Mouse (Mus musculus) mature B cell (primary cell): ENCODE data around the gene Ranbp17.

Experiments used
- in situ Hi-C: fragments of 300-500 bp; cut with MboI; formaldehyde crosslinking; loops from 2 replicates; pipeline ENCODE4 v1.14.3; 2019

The Ranbp17 gene

DNA sequence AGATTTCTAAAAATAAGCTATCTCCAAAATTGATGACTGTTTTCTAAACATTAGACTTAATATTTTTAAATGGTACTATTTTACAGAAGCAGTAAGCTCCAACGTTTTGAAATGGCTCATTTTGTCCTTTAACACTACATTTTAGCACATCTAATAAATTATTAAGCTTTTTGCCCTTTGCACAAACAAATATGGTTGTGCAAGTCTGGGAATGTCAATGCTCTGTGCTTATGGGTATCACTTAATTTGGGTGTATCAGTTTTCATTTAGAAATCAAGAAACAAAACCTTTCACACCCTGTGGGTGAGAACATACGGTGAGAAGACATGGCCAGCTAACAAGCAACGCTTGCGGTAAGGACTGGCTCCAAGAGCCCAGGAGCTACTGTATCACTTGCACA lies 108.9 kb downstream of the Ranbp17 start:
- in situ Hi-C loops = no loop called here

DNA sequence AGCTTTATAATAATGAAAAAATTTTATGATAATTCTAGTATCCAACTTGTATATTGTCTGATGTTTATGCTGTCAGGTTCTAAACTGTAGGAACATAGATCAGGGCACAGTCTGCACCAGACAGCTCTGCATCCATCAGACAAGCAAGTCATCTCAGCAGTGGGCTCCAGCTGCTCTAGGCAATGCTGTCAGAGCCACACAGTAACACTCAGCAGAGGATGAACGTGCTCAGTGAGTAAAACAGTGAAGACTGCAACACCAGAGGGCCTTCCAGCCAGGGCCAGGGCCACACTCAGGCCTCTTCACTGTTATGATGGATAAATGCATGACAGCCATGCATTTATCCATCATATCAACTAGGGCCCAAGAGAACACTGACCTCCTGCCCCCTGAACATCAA lies 114.2 kb downstream of the Ranbp17 start:
- in situ Hi-C loops = no loop called here

DNA sequence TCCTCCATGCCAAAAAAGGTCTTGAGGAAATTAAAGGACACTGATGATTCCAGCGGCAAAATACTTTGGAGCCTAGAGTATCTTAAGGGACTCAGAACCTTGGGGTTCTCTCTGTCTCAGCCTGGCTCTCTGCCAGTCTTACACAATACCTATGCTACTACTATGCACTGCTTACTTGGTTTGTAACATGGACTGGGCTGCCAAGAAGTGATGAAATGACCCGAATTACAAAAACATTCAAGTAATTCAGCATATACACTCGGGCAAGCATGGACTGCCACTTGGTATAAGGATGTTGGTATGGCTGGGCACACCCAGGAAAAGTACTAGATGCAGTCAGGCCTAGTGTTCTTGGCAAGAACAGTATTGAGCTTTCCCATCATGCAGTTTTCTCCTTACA lies 114.8 kb downstream of the Ranbp17 start:
- in situ Hi-C loops = no loop called here

DNA sequence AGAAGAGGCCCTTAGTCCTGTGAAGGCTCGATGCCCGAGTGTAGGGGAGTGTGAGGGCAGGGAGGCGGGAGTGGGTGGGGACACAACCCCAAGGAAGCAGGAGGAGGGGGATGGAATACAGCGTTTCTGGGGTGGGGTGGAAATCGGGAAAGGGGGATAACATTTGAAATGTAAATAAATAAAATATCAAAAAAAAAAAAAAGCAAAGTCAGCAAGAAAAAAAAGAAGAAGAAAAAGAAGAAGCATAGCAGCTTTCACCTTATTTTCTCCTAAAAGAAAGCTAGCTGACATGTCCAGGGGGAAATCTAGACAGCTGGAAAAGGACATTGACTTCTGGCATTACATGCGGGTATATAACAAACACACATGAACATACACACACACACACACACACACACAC lies 117.3 kb downstream of the Ranbp17 start:
- in situ Hi-C loops = no loop called here

DNA sequence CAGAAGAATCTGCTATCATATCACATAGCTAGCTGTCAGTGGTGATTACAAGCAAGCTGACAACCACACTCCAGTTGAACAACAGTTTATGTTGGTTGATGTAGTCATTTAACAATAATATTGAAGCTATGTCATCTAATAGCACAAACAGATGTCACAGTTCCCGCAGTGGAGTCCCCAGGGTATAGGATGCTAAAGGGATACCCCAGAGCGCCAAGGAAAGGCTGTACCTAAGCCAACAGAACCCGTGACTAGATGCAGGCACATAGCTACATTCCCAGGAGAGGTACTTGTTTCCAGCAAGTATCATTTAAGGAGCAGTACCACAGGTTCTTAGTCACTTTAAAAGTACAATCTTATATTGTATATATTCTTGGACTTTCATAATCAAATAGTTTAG lies 119.5 kb downstream of the Ranbp17 start:
- in situ Hi-C loops = no loop called here

DNA sequence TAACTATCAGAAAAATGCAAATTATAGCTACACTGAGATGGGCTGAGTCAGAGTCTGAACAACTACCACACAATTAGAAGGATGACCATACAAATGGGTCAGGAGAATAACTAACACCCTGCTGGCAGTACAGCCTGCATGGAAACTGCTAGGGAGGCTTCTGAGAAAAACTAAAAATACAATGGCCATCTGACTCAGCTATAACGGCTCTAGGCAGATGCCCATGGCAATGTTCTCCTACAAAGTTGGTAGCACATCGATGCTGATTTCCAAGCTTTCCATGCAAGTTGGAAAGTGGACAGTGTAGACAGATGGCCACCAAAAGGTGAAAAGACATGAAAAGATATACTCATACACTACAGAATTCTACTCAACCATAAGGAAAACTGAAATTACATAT lies 124.9 kb downstream of the Ranbp17 start:
- in situ Hi-C loops = no loop called here

DNA sequence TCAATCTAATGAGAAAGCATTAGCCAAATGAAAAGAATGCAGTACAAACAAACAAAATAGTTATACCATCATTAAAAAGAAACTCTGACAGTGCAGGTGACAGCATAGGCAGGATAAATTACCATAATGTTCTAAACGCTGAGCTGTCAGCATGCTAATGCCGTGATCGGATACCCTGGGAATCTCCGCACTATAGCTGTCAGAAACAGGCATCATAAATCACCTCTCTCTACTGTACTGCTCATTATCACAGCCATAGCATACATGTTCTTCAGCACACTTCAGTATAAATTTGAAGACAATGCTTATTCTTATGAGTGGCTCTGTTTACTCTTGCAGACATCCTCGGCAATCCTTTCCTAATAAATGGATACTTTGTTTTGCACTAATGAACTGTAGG lies 151.7 kb downstream of the Ranbp17 start:
- in situ Hi-C loops = no loop called here

DNA sequence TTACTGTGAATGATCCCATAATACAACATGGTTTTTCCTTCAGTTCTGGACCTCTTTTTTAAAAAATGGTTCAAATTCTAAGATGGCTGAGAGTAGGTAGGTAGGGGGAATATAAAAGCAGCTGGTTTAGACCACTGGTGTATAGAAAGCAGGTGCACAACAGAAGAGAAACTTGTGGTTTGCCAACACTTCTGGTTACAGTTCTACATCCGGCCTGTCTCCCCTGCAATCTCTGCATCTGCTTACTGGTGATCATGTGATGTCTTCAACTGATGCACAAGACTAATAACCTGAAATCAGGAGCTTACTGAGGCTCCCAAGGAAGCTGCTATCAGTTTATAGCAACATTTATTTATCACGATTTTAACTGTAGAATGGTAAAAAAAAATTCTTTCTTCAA lies 164.3 kb downstream of the Ranbp17 start:
- in situ Hi-C loops = no loop called here

DNA sequence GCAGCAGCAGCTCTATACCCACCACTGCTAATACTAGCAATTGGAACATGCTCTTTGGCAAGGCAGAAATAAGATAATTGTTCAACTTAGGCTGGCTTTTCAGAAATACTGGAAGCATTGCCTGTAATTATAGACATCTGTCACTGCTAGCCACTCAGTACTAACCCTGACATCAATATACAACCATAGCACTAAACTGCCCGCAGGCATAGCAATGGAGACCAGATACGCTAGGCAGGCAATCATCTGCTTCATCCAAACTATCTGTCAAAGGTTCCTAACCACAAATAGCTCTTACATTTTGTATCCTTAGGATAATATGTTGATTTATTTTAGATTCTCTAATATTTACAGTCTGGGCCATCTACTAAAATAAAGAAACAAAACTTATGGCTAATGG lies 171.5 kb downstream of the Ranbp17 start:
- in situ Hi-C loops = no loop called here

DNA sequence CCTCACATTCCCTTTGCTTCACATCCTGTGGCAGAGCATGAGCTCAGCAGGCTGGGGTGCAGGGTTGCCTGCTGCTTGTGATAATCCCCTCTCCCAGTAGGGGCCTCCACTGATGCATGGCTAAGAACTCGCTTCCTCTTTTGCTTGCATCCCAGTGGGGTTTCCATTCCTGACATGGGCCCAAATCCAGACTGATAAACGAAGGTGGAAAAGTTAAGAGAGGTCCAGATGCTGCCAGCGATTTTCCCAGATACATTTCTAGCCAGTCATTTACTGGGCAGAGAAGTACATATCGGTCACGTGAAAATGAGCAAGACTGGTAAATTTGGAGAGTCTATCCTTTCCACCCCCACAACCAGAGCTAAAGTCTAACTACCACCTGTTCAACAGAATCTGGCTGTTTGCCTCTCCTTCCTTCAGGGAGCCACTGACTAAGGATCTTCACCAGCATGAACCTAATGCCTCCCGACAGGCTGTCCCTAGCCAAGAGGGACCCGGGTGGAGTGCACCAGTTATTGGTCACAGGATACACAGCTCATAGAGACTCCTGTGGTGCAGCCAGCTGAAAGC lies 176.9 kb downstream of the Ranbp17 start:
- in situ Hi-C loops = no loop called here

DNA sequence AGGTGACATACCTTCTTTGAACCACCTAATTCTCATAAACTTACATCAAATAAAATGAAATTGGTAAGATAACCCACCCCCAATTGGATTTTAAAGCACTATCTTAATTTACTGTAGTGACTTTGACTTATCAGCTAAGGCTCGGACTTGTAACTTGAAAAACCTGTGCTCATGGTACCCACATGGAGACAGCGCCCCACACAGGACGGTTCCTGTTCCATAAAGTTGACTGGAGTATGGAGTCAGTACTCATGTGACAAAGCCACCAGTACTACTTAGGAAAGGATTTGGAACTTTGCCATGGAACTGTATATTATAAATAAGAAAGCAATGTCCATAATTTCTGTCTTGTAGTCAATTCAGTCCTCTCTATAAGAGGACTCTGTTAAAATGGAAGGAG lies 177.9 kb downstream of the Ranbp17 start:
- in situ Hi-C loops = no loop called here

DNA sequence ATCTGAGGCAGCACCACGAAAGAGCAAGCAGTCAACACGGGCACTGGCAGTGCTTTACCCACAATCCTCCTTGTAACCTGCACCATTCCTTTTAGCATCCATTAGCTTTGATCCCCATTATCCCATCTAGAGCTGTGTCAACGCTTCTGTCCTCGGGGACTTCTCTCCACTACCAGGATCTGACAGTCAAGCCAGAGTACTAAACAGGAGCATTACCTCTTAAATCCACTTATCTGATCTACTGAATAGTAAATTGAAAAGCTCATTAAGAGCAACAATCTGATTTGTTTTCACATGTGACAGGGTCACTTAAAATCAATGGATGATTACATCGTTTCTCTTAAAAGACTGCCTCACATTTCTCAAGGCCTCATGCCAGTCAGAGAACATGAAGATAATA lies 181.4 kb downstream of the Ranbp17 start:
- in situ Hi-C loops = no loop called here

DNA sequence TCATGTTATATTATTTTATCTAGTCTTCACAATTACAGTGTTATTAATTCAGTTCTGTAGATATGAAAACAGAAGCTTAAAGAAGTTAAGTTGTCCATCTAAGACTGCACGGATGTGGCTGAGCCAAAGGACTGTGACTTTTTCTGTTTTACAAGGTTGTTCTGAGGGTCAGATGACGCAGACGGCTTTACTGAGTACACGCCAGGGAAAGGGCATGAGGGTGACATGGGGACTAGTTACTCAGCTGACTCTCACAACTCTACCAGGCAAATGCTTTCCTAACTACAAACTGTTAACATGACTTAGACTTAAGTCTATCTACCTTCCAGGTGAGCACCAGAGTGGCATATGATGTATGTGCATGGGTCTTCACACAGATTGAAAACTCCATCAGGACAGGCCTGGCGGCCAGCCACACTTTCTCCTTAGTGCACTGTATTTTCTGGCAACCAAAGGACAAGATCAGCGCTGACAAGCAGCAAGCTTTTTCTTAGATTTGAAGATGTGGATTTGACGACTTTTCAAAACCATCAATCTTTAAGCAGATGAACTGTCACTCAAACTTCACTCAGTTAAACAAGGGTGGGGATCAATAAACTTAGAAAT lies 194.4 kb downstream of the Ranbp17 start:
- in situ Hi-C loops = no loop called here

DNA sequence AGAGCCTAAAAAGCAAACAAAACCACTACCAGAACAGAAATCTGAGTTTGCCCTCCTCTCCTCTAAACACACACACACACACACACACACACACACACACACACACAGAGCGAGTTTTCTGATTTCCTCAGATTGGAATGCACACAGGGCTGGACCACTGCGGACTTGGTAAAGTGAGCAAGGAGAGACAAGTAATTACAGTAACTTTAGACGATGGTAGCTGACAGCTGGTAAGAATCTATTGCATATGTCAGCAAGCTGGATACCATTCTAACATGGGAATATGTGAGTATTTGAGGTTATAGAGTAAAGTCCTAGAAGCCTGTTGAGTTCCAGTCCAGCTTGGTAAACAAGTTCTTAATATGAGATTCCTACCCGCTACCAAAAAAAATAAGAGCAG lies 204.0 kb downstream of the Ranbp17 start:
- in situ Hi-C loops = no loop called here

DNA sequence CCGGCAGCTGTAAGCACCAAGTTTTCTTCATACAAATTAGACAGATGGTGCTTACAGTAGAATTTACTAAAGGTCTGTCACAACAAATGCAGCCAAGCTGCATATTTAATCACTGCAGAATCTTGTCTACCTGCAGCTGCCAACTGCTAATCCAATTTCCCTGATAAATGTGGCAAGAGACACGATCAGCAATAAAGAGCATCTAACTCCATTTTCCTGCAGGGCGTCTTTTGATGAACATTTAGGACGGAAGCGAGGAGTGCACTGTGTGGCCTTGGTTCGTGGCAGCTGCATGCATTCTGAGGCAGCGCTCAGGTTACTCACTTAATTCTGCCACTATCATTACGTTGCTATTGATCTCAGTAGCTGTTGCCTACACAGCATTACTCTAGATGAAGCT lies 212.7 kb downstream of the Ranbp17 start:
- in situ Hi-C loops = no loop called here

DNA sequence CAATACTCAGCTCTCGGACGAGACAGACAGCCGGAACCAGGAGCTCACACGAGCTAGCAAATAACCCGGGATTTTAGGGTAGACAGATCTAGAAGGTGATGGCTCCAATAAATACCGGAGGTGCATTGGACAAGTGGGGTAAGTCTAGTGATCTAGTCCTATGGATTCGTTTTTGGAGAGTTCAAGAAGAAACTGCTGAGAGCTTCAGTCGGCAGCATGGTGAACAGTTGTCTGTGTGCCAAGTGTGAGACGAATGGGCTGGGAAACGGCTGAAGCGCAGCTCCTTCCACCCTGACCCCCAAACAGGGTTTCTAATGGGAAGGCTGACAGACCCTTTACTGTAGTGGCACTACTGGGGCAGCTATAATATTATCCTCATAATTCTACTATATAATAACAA lies 214.2 kb downstream of the Ranbp17 start:
- in situ Hi-C loops = no loop called here

DNA sequence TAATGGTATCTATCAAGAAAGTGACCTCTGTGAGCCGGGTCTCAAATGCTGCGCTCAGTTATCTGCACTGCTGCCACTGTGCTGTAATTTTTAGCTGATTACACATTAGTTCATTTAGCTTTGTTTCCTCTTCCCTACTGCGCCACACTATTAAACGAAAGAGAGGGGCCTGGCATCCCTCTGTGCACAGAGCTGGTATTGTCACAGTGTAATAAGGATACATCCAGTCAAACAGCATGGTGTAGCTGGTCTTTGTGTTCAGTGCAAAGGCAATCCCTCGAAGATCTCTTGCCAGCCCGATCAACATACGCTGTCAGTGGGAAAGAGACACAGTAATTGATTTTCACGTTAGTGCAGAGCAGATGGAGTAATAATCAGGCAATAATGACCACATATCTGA lies 216.4 kb downstream of the Ranbp17 start:
- in situ Hi-C loops = no loop called here

DNA sequence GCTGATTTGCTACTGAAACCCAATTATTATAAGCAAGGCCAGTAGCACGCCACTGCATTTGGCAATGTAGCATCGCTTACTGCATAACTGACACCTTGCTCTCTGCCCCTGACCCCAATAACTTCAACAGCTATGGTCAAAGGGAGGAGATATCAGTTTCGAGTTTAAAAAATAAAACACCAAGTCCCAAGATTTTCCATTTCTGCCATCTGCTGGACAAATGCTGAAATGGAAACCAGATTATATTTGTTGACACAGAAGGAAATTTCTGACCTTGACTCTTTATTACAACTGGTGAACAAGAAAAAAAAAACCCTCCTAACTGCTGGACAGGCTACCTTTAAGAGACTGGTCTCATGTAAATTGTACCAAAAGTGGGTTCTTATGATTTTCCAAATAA lies 218.1 kb downstream of the Ranbp17 start:
- in situ Hi-C loops = no loop called here

DNA sequence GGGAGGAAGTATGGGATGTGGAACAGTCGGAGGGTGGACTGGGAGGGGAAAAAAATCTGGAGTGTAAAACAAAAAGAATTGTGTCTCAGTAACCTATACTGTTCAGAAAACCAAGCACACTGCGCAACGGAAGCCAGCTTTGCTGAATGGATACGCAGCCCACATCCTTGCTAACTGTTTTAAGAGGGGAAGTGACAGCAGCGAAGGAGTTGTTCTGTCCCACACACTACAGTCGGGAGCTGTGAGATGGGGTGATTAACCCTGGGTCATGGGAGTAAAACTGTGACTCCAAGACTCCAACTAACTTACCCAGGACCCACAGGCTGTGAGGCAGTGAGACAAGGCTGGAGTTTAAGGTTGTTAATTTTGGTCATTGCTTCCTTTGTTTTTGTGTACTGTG lies 219.5 kb downstream of the Ranbp17 start:
- in situ Hi-C loops = no loop called here

DNA sequence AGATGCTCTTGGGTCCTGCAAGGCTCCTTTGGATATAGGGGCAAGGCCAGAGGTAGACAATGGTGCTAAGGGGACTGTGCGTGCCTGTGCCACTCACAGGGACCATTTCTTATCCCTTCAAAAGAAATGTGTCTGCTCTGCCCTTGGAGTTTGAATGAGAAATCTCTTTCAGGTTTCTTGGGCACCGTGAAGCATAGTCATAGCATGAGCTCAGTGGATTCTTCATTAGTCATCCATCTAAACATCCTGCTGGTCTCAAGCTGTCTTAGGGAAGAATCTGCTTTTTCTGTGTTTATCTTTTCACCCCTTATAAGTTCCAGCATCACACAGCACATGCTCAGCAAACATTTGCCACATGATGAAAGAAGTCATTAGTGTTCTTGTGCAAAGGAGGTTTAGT lies 235.0 kb downstream of the Ranbp17 start:
- in situ Hi-C loops = no loop called here

DNA sequence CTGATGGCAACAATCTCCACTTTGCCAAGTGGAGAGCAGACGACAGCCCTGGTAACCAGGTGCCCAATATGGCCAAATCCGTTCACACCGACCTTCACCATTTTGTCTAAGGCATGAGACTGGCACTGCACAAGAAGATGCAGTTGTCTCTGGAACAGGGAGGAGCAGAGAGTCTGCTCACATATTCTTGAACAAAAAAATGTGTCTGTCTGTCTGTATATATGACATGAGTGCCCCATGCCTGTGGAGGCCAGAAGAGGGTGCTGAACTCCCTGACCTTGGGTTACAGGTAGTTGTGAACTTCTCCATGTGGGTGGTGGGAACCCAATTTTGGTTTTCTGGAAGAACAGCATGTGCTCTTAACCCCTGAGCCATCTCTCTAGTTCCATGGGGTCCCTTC lies 236.9 kb downstream of the Ranbp17 start, which contains the start of gene Gm12117:
Gm12117 (minus strand) TSS at position 101 of the 400 bp plus-strand sequence.
- in situ Hi-C loops = no loop called here

DNA sequence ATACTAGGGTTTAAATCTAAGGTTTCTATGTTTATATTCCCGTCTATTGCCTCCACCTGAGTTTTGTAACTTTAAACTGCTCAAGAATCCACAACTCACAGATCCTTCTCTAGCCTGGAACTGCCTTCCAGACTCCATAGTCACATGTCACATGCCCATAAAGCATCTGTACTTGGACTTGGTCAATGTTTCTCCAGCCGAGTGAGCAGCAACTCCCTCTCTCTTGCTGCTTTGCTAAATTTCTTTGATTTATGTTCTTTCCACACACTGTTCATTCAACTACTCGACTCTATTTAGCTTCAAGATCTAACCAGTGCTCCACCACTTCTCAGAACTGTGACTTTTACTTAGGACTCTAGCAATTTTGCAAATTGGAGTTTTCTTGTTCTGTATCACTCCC lies 238.7 kb downstream of the Ranbp17 start:
- in situ Hi-C loops = no loop called here

DNA sequence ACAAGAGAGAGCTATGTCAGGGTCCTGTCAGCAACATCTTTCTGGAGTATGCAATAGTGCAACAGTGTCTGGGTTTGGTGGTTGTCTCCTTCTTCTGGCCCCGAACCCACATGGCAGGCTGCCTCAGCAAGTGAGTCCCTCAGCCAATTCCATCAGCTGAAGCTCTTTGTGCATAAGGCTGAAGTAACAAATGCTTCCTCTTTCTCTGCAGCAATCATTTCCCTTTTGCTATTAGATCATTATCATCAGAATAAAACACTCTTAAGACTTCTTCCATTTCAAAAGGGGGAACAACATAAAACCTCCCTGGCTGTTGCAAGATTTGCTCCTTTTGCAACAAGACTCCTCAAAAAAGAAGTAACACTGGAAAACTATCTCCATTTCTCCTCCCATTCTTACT lies 239.3 kb downstream of the Ranbp17 start:
- in situ Hi-C loops = no loop called here

DNA sequence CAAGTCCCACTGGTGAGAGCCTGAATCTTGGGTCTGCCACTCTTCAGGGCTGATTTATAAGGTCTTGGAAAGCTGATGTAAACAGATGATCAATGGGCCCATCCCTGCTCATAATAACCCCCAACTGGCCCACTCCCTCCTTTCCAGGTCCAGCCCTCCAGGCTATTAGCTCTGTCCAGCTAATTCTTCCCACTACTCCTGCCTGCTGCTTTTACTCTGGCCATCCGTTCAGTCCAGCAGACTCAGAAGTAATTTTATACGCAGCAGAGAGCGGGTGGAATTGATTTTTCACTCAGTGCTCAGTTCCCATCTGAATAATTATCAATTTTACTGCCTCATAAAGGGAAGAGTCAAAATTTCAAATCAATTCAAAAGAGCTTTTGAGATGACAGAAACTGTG lies 273.3 kb downstream of the Ranbp17 start:
- in situ Hi-C loops = no loop called here
